Mouse (Mus musculus) E14TG2a.4 (cell line): ENCODE data around the gene Ostm1.

ENCODE experiments used
- CTCF ChIP-seq: conservative IDR thresholded peaks from 2 replicates; pipeline ENCODE4 v1.5.1; 2014; ENCODE audit warnings: low read length
- POU5F1 ChIP-seq: IDR thresholded peaks from 2 replicates; pipeline ENCODE4 v1.6.1; 2014; ENCODE audit warnings: low read length, borderline replicate concordance

DNA sequence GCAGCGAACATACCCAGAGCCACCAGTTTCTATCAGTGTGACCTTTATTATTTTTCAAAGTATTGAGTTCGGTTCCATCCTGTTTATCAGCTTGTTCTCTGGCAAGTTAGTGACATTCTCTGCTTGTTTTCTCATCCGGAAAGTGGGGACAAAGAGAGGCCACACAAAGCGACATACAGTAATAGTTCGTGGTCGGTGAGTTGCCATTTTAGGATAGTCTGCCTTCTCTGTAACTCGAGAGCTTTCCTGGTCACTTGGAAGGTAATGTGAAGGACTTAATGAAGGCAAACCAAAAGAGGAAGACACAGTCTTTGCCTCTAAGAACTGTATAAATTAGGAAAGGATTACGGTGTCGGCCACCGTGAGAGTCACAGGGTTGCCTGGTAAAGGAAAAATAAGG, 96.0 kb downstream of the Ostm1 start:
- TF ChIP-seq CTCF (no peak), POU5F1 (no peak)
